Mouse (Mus musculus) layer of hippocampus, postnatal 14 days (tissue): ENCODE data around the gene Ushbp1. TPM values are rescaled to one million over a fixed set of nuclear protein-coding genes. Genes with fewer than 3 reads are reported as not detected.
A peak's percentile ranks its signal among the peaks of the same experiment; 100 is the strongest.

Source experiments
- DNase-seq, 2 experiments: peaks; one replicate each; pipeline ENCODE4 v3.0.0; 2021 to 2022; ENCODE audit warnings: low spot score in 2 of 2, mixed read lengths in 1 of 2
- total RNA-seq, 2 experiments: library from RNA; stranded (reverse); gene quantifications; 2 replicates each; pipeline ENCODE4 v1.2.3; 2021

Gene Ushbp1
- total RNA-seq, 2 experiments from 2014 or later: 5.1 to 5.2 TPM

GRCm38 (mm10) chr8:71394481-71394880 lies 1.1 kb downstream of the Ushbp1 start:
- no peak for DNase-seq

DNA sequence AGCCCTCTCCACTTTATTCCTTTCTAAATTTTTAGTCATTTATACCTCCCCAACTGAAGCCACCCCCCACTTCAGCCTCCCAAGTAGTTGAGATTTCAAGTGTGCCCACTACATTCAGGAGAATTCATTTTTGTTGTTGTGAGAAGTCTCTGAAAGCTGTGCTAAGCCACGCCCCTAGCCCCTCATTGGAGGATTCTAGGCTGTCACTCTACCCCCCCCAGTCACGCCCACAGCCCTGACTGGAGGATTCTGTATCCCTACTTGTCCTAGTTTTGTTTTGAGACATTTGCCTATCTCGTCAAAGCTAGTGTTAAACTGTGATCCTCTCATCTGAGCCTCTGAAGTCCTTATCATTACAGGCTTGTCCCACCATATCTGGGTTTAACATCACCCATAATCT lies 2.7 kb downstream of the Ushbp1 start:
- no peak for DNase-seq

DNA sequence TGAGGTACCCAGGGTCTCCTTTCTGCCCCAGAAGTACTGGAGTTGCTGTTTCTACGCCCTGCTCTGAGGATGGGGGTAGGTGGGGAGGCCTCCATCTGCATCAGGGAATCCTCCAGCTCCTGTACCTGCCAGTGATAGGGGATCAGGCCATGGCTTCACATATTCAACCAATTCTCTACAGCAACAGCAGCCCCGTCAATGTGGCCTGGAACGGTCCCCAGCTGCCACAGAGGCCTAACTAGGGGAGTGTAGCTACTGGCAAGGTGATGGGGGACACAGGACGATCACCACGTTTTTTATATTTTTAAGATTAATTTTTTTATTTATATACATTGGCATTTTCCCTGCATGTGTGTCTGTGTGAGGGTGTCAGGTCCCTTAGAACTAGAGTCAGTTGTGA lies 3.2 kb downstream of the Ushbp1 start:
- no peak for DNase-seq

GRCm38 (mm10) chr8:71391696-71392095 lies 3.9 kb downstream of the Ushbp1 start:
- DNase-seq: no peak

- no peak for DNase-seq
Measured at GRCm38 (mm10) chr8:71388267-71388666, 7.3 kb downstream of the Ushbp1 start.

DNA sequence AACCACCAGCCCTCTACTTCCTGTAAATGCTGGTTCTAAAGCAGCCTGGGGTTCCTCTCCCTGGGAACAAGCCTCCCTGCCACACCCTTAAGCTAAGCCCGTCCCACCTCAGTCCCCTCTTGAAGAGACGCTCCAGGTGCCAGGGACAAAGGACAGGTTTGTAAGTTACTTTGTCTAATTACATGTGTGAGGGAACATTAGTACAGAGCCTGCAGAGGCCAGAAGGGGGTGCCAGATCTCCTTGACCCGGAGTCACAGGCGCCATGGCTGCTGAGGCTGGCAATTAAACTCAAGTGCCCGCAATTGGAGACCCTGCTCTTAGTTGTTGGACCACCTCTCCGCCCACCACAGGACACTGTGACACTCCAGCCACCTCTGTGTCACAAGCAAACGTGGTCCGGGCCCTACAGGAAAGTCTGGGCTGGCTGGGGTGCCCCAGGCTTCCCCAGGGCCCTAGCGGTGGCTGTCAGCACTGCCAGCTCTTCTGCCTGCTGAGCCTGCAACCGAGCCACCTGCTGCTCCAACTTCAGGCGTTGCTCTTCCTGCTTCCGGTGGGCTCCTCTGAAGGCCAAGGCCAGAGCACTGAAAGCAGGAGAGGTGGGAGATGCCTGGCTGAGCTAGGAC lies 10.3 kb downstream of the Ushbp1 start:
- no peak for DNase-seq

- no peak for DNase-seq
Measured at GRCm38 (mm10) chr8:71383860-71384259, 11.7 kb downstream of the Ushbp1 start.

DNA sequence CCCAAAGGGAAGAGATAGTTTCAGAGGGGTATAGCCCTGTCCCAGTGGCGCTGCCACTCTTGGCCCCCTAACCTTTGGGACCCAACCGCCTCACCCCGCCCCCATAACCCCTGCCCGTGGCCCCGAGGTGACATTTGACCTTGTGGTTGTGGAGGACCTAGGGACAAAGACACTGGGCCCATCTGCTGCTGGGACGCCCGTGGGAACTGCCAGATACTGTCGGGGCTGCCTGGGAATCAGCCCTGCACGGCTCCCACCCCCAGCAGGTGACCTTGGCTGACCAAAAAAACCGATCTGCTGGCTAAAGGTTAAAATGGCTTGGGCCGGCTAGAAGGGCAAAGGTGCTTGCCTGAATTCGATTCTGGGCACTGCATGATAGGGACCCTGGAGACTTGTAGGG lies 12.2 kb downstream of the Ushbp1 start:
- no peak for DNase-seq

DNA sequence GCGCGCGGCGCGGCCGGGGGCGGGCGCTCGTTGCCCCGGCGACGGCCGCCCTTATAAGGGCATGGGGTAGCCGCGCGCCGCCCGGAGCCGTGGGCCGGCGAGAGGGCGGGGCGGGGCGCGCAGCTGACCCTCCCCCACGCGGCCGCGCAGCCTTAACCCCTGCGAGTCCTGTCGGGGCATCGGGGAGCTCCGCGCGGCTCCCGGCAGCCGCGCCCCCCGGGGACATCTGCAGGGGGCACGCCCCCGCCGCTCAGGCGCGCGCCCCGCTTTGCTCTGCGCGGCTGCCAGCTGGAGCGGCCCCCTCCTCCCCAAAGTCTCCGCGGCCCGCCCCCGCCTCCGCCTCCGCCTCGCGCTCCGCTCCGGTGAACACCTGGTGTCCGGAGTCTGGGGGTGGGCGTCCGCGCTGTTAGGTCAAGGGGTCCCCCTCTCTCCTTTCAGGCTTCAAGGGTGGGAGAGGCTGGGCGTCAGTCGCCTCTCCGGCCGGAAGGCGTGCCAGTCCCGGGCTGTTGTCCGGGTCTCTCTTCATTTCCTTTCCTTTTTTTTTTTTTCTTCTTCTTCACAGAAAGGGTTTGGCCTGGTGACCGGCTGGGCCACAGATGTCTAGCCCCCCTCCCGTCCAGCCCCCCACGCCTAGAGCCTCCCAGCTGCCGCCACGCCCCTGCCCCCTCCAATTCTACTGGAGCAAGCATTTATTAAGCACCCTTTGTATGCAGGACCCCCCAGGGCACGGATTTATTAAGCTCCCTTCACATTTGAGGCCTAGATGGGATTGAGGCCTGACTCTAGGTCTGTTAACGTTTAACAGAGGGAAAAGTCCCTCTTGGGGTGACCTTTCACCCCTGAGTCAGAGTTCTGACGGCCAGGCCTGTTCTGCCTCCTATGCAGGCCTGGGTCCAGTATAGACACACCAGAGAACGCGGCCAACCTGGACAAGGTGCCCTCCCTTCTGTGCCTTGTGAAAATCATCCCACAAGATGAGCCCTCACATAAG lies 13.3 kb downstream of the Ushbp1 start:
- DNase-seq: peak; percentile 70 to 72

GRCm38 (mm10) chr8:71381421-71381970 lies 14.1 kb downstream of the Ushbp1 start, which contains the start of gene Nr2f6:
Gene Nr2f6, minus strand, starts transcription at chr8:71381960.
- DNase-seq: peak in 1 of 2 experiments; percentile 59

DNA sequence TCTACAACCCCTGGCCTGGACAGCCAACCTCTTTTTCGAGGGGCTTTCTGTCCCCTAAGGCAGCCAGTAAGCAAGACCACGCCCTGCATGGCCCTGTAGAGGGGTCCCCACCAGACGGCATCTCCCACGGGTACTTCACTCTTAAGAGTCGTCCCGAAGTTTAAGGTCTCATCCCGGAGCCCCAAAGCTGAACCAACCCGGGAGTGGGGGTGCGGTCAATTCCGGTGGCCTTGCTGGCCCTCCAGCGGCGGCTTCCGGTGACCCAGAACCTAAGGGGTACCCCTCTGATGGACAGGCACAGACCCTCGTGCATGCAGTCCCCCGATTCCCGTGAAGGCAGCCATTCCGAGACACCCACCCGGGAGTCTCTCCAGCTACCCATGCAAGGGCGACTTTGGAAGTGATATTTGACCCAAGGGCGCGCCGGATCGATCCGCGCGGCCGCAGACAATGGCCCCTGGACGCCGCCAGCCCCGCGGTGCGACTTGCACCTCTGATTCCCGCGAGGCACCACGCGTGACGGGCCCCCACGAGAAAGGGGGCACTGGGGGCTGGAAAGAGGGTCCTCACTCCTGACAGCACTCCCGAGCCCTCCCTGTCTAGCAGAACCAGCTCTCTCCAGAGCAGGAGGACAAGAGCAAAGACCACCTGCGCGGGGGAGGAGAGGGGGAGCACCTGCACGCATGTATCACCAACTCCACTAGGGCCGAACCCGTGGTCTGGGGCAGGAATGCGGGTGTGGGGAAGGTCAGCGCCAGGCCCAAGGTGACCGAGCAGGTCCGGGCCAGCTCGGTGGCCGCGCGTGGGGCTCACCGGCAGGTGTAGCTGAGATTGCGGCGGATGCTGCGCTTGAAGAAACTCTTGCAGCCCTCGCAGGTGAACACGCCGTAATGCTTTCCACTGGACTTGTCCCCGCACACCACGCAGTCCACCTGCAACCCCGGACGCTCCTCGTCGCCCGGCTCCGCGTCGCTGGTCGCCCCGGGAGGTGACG lies 15.1 kb downstream of the Ushbp1 start:
- no peak for DNase-seq

- no peak for DNase-seq
Measured at GRCm38 (mm10) chr8:71379512-71380075, 16.0 kb downstream of the Ushbp1 start.

DNA sequence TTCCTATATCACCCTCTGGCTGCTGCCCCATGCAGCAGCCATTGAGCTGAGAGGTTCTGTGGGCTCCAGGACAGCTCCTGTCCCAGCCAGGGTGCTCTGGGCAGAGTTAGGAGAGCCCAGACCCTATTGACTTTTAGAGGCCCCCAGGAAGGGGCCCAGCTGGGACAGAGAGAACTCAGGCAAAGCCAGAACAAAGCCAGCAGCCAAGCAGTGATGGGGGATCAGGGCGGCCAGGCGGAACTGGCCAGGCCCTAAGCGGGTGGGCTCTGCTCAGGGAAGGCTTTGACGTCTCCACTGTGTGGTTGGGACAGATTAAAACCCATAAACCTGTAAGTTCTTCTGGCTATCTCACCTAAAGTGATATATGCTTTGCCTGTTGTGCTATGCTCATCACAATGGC lies 16.6 kb downstream of the Ushbp1 start:
- no peak for DNase-seq

DNA sequence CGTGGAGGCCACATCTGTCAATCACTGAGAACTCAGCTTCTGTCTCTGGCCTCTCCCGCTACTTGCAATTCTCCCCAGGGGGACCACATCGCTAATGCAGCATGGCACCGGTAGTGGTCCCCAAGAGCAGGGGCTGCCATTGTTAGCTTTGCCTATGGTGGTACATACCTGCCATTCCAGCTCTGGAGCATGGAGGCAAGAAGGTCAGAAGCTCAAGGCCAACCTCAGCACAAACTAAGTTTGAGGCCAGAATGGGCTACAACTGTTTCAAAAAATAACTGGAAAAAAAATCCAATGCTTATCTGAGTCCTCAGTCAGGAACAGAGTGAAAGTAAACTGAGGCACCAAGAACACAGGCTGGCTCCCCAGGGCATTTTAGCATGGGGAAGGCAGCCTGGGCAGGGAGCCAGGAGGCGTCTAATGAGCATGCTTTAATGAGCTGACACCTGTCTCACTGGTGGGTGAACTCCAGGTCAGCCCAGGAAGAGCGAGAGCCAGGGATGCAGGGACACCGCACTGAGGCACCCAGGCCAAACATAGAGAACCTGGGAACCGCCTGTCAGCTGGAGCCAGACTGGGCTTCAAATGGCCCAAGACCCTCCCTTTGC lies 19.1 kb downstream of the Ushbp1 start:
- no peak for DNase-seq

DNA sequence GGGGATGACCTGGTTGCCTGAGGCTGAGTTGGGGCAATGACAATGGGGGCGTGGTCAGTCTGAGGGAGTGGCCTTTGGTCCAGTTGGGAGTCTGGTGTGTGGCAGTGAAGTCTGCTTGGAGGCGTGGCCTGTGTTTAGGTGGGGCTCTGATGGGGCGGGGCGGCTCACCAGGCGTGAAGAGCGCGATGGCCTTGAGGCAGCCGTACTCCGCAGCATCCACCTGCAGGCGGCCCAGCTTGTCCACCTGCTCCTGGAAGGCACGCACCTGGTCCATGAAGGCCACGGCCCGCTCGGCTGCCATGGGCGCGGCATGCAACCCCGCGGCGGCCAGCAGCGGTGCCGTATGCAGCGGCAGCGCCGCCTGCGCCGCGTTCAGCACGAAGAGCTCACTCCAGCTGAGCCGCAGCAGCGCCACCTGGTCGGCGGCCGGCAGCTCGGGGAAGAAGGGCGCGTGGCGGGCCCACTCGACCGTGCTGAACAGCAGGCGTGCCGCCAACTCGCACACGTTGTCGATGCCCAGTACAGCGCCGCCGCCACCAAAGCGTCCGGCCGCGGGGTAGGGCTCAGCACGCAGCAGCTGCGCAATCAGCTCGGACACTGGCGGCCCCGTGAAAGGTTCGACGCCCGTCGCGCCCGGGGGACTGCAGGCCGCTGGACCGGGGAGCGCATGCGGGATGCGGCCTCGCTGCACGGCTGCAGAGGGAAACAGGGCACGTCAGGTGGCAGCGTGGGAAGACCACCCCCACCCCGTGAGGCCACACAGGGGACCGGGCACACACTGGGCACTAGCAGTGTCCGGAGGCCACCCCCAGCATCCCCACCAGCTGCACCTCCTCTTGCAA lies 19.8 kb downstream of the Ushbp1 start:
- peak in 1 of 2 experiments; percentile 30 for DNase-seq

- no peak for DNase-seq
Measured at GRCm38 (mm10) chr8:71374616-71375206, 20.9 kb downstream of the Ushbp1 start.

DNA sequence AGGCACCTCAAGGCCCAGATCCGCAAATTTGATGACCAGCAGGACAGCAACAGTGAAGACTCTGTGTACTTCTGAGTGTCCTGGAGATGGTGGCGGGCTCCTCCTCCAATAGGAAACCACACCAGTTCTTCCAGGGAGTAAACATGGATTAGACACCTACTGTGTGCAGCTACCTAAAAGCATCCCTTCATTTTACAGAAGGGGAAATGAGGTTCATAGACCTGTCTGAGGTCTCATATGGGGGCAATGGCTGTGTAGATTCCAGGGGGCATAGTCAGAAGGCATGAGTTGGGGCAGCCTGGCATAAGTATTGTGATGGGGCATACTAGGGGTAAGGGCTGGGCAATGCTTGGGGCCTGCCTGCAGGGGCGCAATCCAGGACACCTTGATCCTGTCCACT lies 22.6 kb downstream of the Ushbp1 start:
- DNase-seq: no peak

DNA sequence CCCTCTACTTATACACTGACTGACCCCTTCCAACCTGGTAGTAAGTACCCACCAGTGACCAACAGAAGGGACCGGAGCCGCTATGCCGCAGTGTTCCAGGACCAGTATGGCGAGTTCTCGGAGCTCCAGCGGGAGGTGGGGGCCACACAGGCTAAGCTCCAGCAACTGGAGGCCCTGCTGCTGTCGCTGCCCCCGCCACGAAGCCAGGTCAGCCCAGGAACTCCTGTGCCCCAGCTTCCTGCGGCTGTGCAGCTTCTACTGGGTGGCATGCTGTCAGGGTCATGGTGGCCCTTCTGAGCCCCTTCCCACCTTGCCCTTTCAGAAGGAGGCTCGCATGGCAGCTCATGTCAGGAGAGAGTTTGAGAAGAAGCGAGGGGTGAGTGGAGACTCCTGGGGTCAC lies 23.2 kb downstream of the Ushbp1 start:
- no peak for DNase-seq
